Mouse (Mus musculus) heart, embryonic 14.5 days (tissue): ENCODE measurements at regions not wholly inside any gene's neighbourhood (a gene's known extent, or its start where the extent isn't known, plus 50 kb on each side); places are given as distances from the start of the nearest gene placed in this dataset.
"Not testable (repeated sequence)": the region's sequence is repeated elsewhere in the genome, so short reads cannot be mapped to it uniquely, and the experiment has no call there.

Source experiments
- ATAC-seq: fragments of 200-750 bp; cut with Nextera tagmentation; 2 replicates; pipeline ENCODE4 v1.8.0; 2017; ENCODE audit warnings: low read depth, moderate TSS enrichment; ENCODE audit not compliant: insufficient number of reproducible peaks, insufficient read depth, low FRiP score
- H3K27ac ChIP-seq, 2 experiments: fragments of 200-500 bp in 1 of 2; fragments of 300-500 bp in 1 of 2; sonication (generic) in 1 of 2; replicated peaks in 1 of 2; 2 replicates each; pipeline ENCODE4 v1.5.1; 2012 to 2014; ENCODE audit warnings: low read depth in 2 of 2, low read length in 2 of 2, control low read depth in 1 of 2, mild to moderate bottlenecking in 1 of 2, mixed read lengths in 1 of 2; ENCODE audit not compliant: control insufficient read depth in 1 of 2, insufficient read depth in 1 of 2
- H3K27me3 ChIP-seq: fragments of 300-500 bp; sonication (generic); 2 replicates; pipeline ENCODE4 v1.6.1; 2014; ENCODE audit warnings: mild to moderate bottlenecking, low read length, control low read depth; ENCODE audit not compliant: control insufficient read depth, insufficient read depth
- H3K36me3 ChIP-seq: fragments of 300-500 bp; sonication (generic); 2 replicates; pipeline ENCODE4 v1.6.1; 2014; ENCODE audit warnings: mild to moderate bottlenecking, control low read depth, low read length, mixed read lengths; ENCODE audit not compliant: control insufficient read depth, insufficient read depth
- H3K4me1 ChIP-seq, 2 experiments: fragments of 200-500 bp in 1 of 2; fragments of 300-500 bp in 1 of 2; sonication (generic) in 1 of 2; 2 replicates each; pipeline ENCODE4 v1.6.1; 2012 to 2014; ENCODE audit warnings: low read length in 2 of 2, control low read depth in 1 of 2, mixed read lengths in 1 of 2; ENCODE audit not compliant: control insufficient read depth in 2 of 2, insufficient read depth in 2 of 2
- H3K4me2 ChIP-seq: fragments of 300-500 bp; sonication (generic); 2 replicates; pipeline ENCODE4 v1.6.1; 2014; ENCODE audit warnings: mild to moderate bottlenecking, low read length
- H3K4me3 ChIP-seq, 2 experiments: fragments of 200-500 bp in 1 of 2; fragments of 300-500 bp in 1 of 2; sonication (generic) in 1 of 2; 2 replicates each; pipeline ENCODE4 v1.5.1; 2012 to 2014; ENCODE audit warnings: low read length in 2 of 2, mild to moderate bottlenecking in 2 of 2, control low read depth in 1 of 2, low read depth in 1 of 2, moderate library complexity in 1 of 2; ENCODE audit not compliant: control insufficient read depth in 1 of 2, insufficient read depth in 1 of 2
- H3K9ac ChIP-seq: fragments of 300-500 bp; sonication (generic); 2 replicates; pipeline ENCODE4 v1.6.1; 2014; ENCODE audit warnings: mild to moderate bottlenecking, low read length
- H3K9me3 ChIP-seq: fragments of 300-500 bp; sonication (generic); 2 replicates; pipeline ENCODE4 v1.6.1; 2016; ENCODE audit warnings: low read length, control low read depth; ENCODE audit not compliant: control insufficient read depth
- WGBS: fragments of 180-500 bp; shearing (Covaris S2); extraction: QIAGEN DNeasy Blood & Tissue Kit; methylation state at CpG from one replicate; pipeline ENCODE4 v1.1.7; 2014; 5-methylcytosine and 5-hydroxymethylcytosine counted together

- Histone ChIP-seq H3K36me3 (no peaks in the 10 kb centered on the region), H3K27ac (no peak overlapping the region), H3K4me1 (no peaks in the 10 kb centered on the region), H3K9ac (no peak overlapping the region), H3K4me3 (no peak overlapping the region), H3K4me2 (no peak overlapping the region), H3K27me3 (no peaks in the 10 kb centered on the region), H3K9me3 (no peaks in the 10 kb centered on the region)
- 50% methylated on average over 4 of the region's 4 CpGs for WGBS
- ATAC-seq, result no peak
Measured at GRCm38 (mm10) chr12:98144464-98144863, 114.8 kb downstream of the Galc start.

- no peaks in the 10 kb centered on the region for H3K4me1 ChIP-seq
- H3K27me3 ChIP-seq, result no peaks in the 10 kb centered on the region
- no peaks in the 10 kb centered on the region for H3K36me3 ChIP-seq
- 82% methylated on average over 1 of the region's 1 CpGs for WGBS
- no peaks in the 10 kb centered on the region for H3K9me3 ChIP-seq
- no peak for ATAC-seq
- no peak overlapping the region for H3K4me3 ChIP-seq
- H3K27ac ChIP-seq, result no peak overlapping the region
- H3K9ac ChIP-seq, result no peak overlapping the region
- no peak overlapping the region for H3K4me2 ChIP-seq
Measured at GRCm38 (mm10) chr12:98143170-98143569, 116.1 kb downstream of the Galc start.

DNA sequence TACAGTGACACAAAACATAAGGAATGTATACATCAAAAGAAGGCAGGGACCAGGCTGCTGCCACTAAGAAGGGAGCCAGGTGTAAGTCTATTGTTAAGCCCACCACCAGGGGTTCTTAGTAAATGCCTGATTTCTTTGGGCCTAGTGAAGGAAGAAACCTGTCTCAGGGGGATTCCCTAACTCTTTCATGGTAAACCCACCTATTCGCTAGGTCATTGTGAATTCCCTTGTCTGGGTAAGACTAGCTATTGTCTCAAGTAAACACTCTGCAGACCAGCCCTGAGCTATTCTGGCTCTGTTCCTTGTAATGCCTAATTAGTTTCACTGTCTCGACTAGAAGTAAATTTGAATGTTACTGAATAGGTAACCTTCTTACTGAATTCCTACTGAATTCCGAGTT is 119.4 kb downstream of the Galc start:
- H3K4me1 ChIP-seq, H3K4me3 ChIP-seq, H3K9ac ChIP-seq, ATAC-seq, H3K36me3 ChIP-seq, H3K9me3 ChIP-seq, H3K27me3 ChIP-seq, H3K27ac ChIP-seq, H3K4me2 ChIP-seq: not testable (repeated sequence)
- 77% methylated on average over 3 of the region's 3 CpGs for WGBS

DNA sequence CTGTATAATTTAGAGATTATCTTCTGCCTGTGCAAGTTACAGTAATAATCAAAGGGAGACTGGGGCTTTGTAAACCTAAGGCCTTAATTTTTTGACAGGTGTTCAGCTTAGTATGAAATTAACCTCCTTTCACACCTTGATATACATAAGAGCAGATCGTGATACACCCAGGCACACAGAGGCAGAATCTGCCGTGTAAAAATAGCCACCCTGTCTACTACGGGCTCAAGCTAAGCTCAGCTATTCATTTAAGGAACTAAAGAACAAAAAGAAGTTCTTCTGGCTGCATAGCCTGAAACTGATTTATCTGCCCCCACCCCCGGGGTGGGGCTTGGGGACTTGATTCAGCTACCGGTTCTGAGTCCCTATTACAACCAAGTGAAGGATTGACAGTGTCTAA is 128.0 kb downstream of the Galc start:
- H3K9me3 ChIP-seq, result no peaks in the 10 kb centered on the region
- H3K4me1 ChIP-seq, result no peaks in the 10 kb centered on the region
- no peaks in the 10 kb centered on the region for H3K36me3 ChIP-seq
- no peak overlapping the region for H3K9ac ChIP-seq
- WGBS, result 51% methylated on average over 5 of the region's 5 CpGs
- no peaks in the 10 kb centered on the region for H3K27me3 ChIP-seq
- no peak for ATAC-seq
- H3K27ac ChIP-seq, result no peak overlapping the region
- H3K4me3 ChIP-seq, result no peak overlapping the region
- no peak overlapping the region for H3K4me2 ChIP-seq

GRCm38 (mm10) chr12:98123541-98123940 is 135.7 kb downstream of the Galc start:
- no peaks in the 10 kb centered on the region for H3K36me3 ChIP-seq
- no peak overlapping the region for H3K9ac ChIP-seq
- no peaks in the 10 kb centered on the region for H3K9me3 ChIP-seq
- H3K4me1 ChIP-seq, result no peaks in the 10 kb centered on the region
- H3K4me3 ChIP-seq, result no peak overlapping the region
- no peak for ATAC-seq
- H3K4me2 ChIP-seq, result no peak overlapping the region
- 71% methylated on average over 3 of the region's 3 CpGs for WGBS
- H3K27ac ChIP-seq, result no peak overlapping the region
- H3K27me3 ChIP-seq, result no peaks in the 10 kb centered on the region

DNA sequence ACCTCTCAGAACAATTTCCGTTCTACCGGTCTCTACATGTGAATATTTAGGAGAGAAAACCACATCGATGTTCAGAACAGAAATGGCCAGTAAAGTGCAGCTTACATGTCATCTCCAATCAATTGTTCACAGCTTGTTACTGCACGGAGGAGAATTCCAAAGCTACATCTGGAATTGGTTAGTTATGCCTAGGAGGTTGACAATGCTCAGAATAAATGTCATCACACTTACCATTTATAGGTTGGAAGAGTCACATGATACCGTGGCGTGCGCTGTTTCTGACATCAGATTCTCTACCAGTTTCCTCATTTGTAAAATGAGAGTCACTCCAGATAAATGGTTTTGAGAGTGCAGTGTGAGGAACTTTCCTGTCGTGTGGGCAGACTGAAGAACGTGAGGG is 151.2 kb downstream of the Galc start:
- no peak for ATAC-seq
- H3K4me2 ChIP-seq, result no peak overlapping the region
- H3K36me3 ChIP-seq, result no peaks in the 10 kb centered on the region
- H3K9ac ChIP-seq, result no peak overlapping the region
- H3K27ac ChIP-seq, result no peak overlapping the region
- no peaks in the 10 kb centered on the region for H3K4me1 ChIP-seq
- WGBS, result 67% methylated on average over 9 of the region's 9 CpGs
- no peaks in the 10 kb centered on the region for H3K27me3 ChIP-seq
- H3K4me3 ChIP-seq, result no peak overlapping the region
- H3K9me3 ChIP-seq, result no peaks in the 10 kb centered on the region

- WGBS, result 57% methylated on average over 10 of the region's 10 CpGs
Measured at GRCm38 (mm10) chr12:98106789-98107684, 152.2 kb downstream of the Galc start.

More at GRCm38 (mm10) chr12:98106789-98107684, 152.2 kb downstream of the Galc start:
- Histone ChIP-seq H3K9ac (no peak overlapping the region), H3K4me2 (no peak overlapping the region), H3K4me1 (no peaks in the 10 kb centered on the region), H3K36me3 (no peaks in the 10 kb centered on the region), H3K4me3 (no peak overlapping the region), H3K27me3 (no peaks in the 10 kb centered on the region), H3K9me3 (no peaks in the 10 kb centered on the region), H3K27ac (no peak overlapping the region)
- ATAC-seq, result no peak
